In genomic region chr4:133656294-133656693, GRCm38 (mm10) we compare ENCODE assay signal across 16 mouse cellular contexts. TPM values are rescaled to one million over a fixed set of nuclear protein-coding genes. Genes with fewer than 3 reads are reported as not detected.
DNase-seq lines count a peak whose midpoint lies in the region; ATAC-seq and TF ChIP-seq lines count a peak whose summit lies in the region.
"Had no signal": no experiment of that assay in that cellular context is flagged by ENCODE, and none has a peak within 500 bp of the region (broad histone marks: within the 10 kb centered on the region; RNA-seq: fewer than 3 reads in every experiment).

No protein-coding gene starts in this region.

- in situ Hi-C loops in ES-E14 (cut with MboI; ENCODE audit: low sequenced_read_pairs in 2 of 2, unreplicated experiment in 2 of 2) = no loop called here

- H3K36me3 ChIP-seq in ES-E14 (ENCODE audit: control insufficient read depth, insufficient read depth, low read length, poor library complexity, severe bottlenecking) = no peaks in the 10 kb centered on the region
- no peaks in the 10 kb centered on the region for H3K36me3 ChIP-seq in intestine, embryonic 16.5 days (ENCODE audit: control insufficient read depth, insufficient read depth, low read length)
- H3K36me3 ChIP-seq: forebrain, embryonic 15.5 days; limb, embryonic 13.5 days had no signal

- peak overlapping the region; percentile 59; the same call in 1 of the 2 replicates for H3K9ac ChIP-seq in ES-E14 (ENCODE audit: insufficient read depth, low read depth, low read length, poor library complexity, severe bottlenecking)
- no peak overlapping the region for H3K9ac ChIP-seq in intestine, embryonic 16.5 days (ENCODE audit: low read depth, low read length)
- H3K9ac ChIP-seq: forebrain, embryonic 15.5 days; limb, embryonic 13.5 days; liver, embryonic 14.5 days had no signal

- H3K9me3 ChIP-seq in ES-E14 (ENCODE audit: control insufficient read depth, insufficient read depth, low read depth, low read length) = no peaks in the 10 kb centered on the region
- H3K9me3 ChIP-seq in intestine, embryonic 16.5 days (ENCODE audit: control insufficient read depth, low read length) = no peaks in the 10 kb centered on the region
- H3K9me3 ChIP-seq: forebrain, embryonic 15.5 days; limb, embryonic 13.5 days had no signal

- 50% methylated on average over 4 of the region's 4 CpGs for WGBS in intestine, embryonic 16.5 days

- peak; percentile 88 for DNase-seq in heart, adult 11 months
- no peak for DNase-seq in heart, postnatal 4 days
- peak; percentile 70 for DNase-seq in ES-E14 (ENCODE audit: low read depth, low spot score)
- peak; percentile 87 for DNase-seq in kidney, adult 9 months
- peak; percentile 64 to 81 for DNase-seq in kidney, postnatal 36 days
- DNase-seq in natural killer cell, adult 2 months (ENCODE audit: low spot score in 2 of 2) = no peak
- DNase-seq: adrenal gland, adult 8-10 months; cerebellum, postnatal 10 days; embryo, embryonic 11 days; midbrain, embryonic 14.5 days; thymus, postnatal 36 days had no signal

- no peak overlapping the region for H3K4me3 ChIP-seq in ES-E14 (ENCODE audit: insufficient read depth in 1 of 2, low read depth in 1 of 2, low read length in 2 of 2, poor library complexity in 1 of 2, severe bottlenecking in 1 of 2)
- H3K4me3 ChIP-seq in intestine, embryonic 16.5 days (ENCODE audit: low read length) = no peak overlapping the region
- H3K4me3 ChIP-seq: forebrain, embryonic 15.5 days; limb, embryonic 13.5 days had no signal

- no peak for ATAC-seq in erythroblast, adult 5-6 weeks (replicated peaks; ENCODE audit: low FRiP score, poor library complexity, severe bottlenecking)
- no peak for ATAC-seq in intestine, embryonic 16.5 days
- ATAC-seq: forebrain, embryonic 15.5 days had no signal

- no peaks in the 10 kb centered on the region for H3K27me3 ChIP-seq in intestine, embryonic 16.5 days (replicated peaks; ENCODE audit: control insufficient read depth, insufficient read depth, low read length)
- H3K27me3 ChIP-seq: forebrain, embryonic 15.5 days; limb, embryonic 13.5 days had no signal

- H3K27ac ChIP-seq in ES-E14 (ENCODE audit: insufficient read depth, low read depth, low read length, poor library complexity, severe bottlenecking) = peak overlapping the region; percentile 96
- no peak overlapping the region for H3K27ac ChIP-seq in intestine, embryonic 16.5 days (ENCODE audit: low read length)
- H3K27ac ChIP-seq: forebrain, embryonic 15.5 days; limb, embryonic 13.5 days; liver, embryonic 14.5 days had no signal

- no peak overlapping the region for H3K4me2 ChIP-seq in intestine, embryonic 16.5 days (ENCODE audit: low read depth, low read length)
- H3K4me2 ChIP-seq: forebrain, embryonic 15.5 days; limb, embryonic 13.5 days had no signal

- H3K4me1 ChIP-seq in ES-E14 (ENCODE audit: control insufficient read depth in 2 of 2, insufficient read depth in 2 of 2, low read length in 2 of 2, poor library complexity in 1 of 2) = peaks cover 8 to 18% of the 10 kb centered on the region in 2 experiments; a peak in 3 of 4 replicates
- peaks cover 31% of the 10 kb centered on the region for H3K4me1 ChIP-seq in intestine, embryonic 16.5 days (ENCODE audit: control insufficient read depth, insufficient read depth, low read length)

TF ChIP-seq in ES-E14, 5 proteins besides CTCF, POLR2A, EP300 and RAD21:
- TF ChIP-seq MAFK (IDR thresholded peaks at IDR 0.05; ENCODE audit: insufficient read depth, low read depth, low read length) (no peak), CHD2 (IDR thresholded peaks at IDR 0.05; ENCODE audit: low read depth, low read length) (no peak), ZC3H11A (IDR thresholded peaks at IDR 0.05; ENCODE audit: borderline replicate concordance, low read depth, low read length) (no peak), ZNF384 (IDR thresholded peaks at IDR 0.05; ENCODE audit: low read depth, low read length) (no peak), HCFC1 (IDR thresholded peaks at IDR 0.05; ENCODE audit: borderline replicate concordance, insufficient read depth, low read length) (no peak)

RNA-seq across cellular contexts. Expression of gene Zdhhc18, which starts 6.3 kb away (rescaled TPM):
- 10 to 100 TPM; 21.4 to 22.1 TPM for total RNA-seq in heart, postnatal 4 days (2021)
- 39.0 and 55.8 TPM in 2 replicates for total RNA-seq in ES-E14 (2012; rRNA removed)
- 4.4 and 8.8 TPM in 2 replicates for total RNA-seq in erythroblast, adult 5-6 weeks (2015; ENCODE audit: low replicate concordance)
- 3.8 and 8.8 TPM in 2 replicates for total RNA-seq in erythroblast, adult 5-6 weeks (2017; ENCODE audit: low replicate concordance)
- 1.3 and 1.6 TPM in 2 replicates for polyA plus RNA-seq in intestine, embryonic 16.5 days (2015; fragmentation: Nextera tagmentation; extraction: Ambion mirVana)

RNA-seq across cellular contexts. Expression of gene Pigv, which starts 16.2 kb away (rescaled TPM):
- 10 to 100 TPM in 1 of 2 experiments, 1 to 10 TPM in 1; 9.8 to 12.0 TPM for total RNA-seq in heart, postnatal 4 days (2021)
- total RNA-seq in ES-E14 (2012; rRNA removed) = 11.6 and 14.5 TPM in 2 replicates
- 0.84 and 8.1 TPM in 2 replicates for total RNA-seq in erythroblast, adult 5-6 weeks (2015; ENCODE audit: low replicate concordance)
- 1.1 and 1.7 TPM in 2 replicates for total RNA-seq in erythroblast, adult 5-6 weeks (2017; ENCODE audit: low replicate concordance)
- 16.6 and 18.5 TPM in 2 replicates for polyA plus RNA-seq in intestine, embryonic 16.5 days (2015; fragmentation: Nextera tagmentation; extraction: Ambion mirVana)

RNA-seq across cellular contexts. Expression of gene Sfn, which starts 54.3 kb away (rescaled TPM):
- 1 to 10 TPM; 1.3 to 1.4 TPM for total RNA-seq in heart, postnatal 4 days (2021)
- total RNA-seq in ES-E14 (2012; rRNA removed) = 35.8 and 46.6 TPM in 2 replicates
- total RNA-seq in erythroblast, adult 5-6 weeks (2015; ENCODE audit: low replicate concordance) = 0.84 TPM in 1 of 2 replicates, not detected in the other
- 0.28 and 1.5 TPM in 2 replicates for total RNA-seq in erythroblast, adult 5-6 weeks (2017; ENCODE audit: low replicate concordance)
- 50.1 and 59.9 TPM in 2 replicates for polyA plus RNA-seq in intestine, embryonic 16.5 days (2015; fragmentation: Nextera tagmentation; extraction: Ambion mirVana)

Comparison
In these comparisons a context has a peak if more than half of its experiments do, and no peak if none do; other contexts are left out.
1. DNase-seq: peak in heart, adult 11 months (single experiment), ES-E14 (single experiment), kidney, adult 9 months (single experiment) and kidney, postnatal 36 days (2 of 2); none in heart, postnatal 4 days (single experiment) and natural killer cell, adult 2 months (0 of 2).
2. RNA of gene Sfn, which starts 54.3 kb away (total RNA-seq): 35.8 to 46.6 TPM in ES-E14; 0.28 to 1.5 TPM in erythroblast, adult 5-6 weeks and 1.3 to 1.4 TPM in heart, postnatal 4 days; every median in the first group is over 10 times any median in the second.